Mouse (Mus musculus): ENCODE results near the gene Prkd1.

- TF ChIP-seq POLR2A (IDR thresholded peaks at IDR 0.05; ENCODE audit: borderline replicate concordance, extremely low read depth, low read depth, low read length) (no peak), CTCF (IDR thresholded peaks at IDR 0.05; ENCODE audit: insufficient read depth, low read length) (no peak)
Observed at GRCm38 (mm10) chr12:50479784-50480183, 169.1 kb downstream of the Prkd1 start.

All from lung, adult 2 months (tissue).